Mouse (Mus musculus): ENCODE measurements at regions not wholly inside any gene's neighbourhood (a gene's known extent, or its start where the extent isn't known, plus 50 kb on each side); places are given as distances from the start of the nearest gene placed in this dataset.
"Not testable (repeated sequence)": the region's sequence is repeated elsewhere in the genome, so short reads cannot be mapped to it uniquely, and the experiment has no call there.

DNA sequence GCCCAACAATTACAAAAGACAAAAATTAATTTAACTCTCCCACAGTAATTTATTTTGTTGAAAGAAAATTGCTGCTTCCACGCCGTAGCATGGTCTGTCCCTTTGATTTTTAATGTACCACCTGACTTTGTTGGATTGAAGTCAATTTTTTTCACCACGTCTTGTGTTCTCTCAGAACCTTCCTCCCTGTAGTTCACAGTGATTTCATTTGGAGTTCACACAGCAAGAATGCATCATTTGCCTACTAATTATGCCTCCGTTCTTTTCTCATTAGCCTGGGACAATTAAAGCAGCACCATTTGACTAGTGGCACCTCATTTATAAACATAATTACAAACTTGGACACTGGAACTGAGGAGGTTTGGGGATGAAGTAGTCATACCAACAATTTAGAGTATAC lies 108.4 kb upstream of the Fam84a start:
- intact Hi-C loops (cut with DNase I), result no loop called here
- DNase-seq (ENCODE audit: low spot score), result no peak

DNA sequence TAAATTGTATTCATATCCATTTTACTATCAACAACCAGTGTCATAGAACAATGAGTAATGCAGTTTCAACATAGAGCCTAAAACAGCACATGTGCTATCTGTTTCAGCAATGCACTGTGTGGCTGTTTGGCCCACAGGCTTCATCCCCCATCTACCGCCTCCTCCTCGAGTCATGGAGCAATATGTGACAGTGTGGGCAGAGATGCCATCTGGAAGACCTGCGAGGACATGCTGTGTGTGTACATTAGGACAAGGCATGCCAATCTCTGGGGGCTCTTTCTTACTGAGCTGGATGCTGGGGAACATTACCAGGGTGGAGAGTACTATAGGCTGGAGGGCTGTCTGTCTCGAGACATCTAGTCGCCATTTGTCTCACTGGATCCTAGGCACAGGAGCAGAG lies 101.5 kb upstream of the Fam84a start:
- intact Hi-C loops (cut with DNase I), result no loop called here
- no peak for DNase-seq (ENCODE audit: low spot score)

DNA sequence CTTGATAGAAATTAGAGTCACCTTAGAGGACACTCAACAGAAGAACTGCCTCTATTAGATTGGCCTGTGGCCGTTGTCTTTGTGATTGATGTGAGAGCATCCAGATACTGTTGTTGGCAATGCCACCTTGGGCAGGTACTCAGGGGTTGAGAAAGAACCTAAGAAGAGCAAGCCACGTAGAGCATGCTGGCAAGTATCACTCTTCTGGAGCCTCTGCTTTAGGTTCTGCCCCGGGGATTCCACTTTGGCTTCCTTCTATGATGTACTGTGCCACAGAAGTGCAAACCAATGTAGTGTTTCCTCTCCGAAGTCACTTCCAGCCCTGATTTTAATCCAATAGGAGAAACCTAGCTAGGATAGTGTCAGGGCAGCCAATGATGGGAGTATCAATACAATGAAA lies 98.3 kb upstream of the Fam84a start:
- intact Hi-C loops (cut with DNase I), result no loop called here
- no peak for DNase-seq (ENCODE audit: low spot score)

DNA sequence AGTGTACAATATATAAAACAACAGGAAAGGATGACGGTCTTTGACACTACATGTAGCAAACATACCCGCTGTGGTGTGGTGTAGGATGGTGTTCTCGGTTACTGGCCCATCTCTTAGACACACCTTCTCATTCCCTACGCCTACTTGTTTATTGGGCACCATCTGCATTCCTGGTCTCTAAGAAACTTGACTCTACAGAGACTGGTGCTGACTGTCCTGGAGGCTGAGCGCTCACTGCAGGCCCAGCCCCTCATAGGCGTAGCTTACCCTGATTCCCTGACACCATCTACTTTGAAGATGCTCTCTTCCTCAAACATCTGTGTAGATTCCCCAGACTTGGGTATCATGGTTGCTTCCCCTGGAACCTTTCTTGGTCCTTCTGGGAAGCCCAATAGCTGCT lies 90.9 kb upstream of the Fam84a start:
- DNase-seq (ENCODE audit: low spot score); intact Hi-C loops (cut with DNase I): not testable (repeated sequence)

DNA sequence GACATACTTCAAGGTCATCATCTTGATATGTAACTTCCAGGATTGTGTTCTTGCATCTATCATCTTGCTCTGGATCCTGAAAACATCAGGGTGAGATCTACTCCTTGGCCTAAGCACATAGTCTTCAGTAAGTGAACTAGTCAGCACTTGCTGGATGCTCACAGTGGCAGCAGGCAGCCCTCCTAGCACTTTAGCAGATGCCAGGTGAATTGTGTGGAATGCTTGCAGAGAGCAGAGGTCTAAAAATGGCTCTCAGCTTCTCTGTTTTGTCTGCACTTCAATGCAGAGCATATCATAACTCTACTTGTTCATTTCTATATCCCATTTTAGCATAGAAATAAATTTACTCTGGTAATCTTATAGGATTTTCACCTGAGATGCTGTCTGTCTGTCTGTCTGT lies 85.8 kb upstream of the Fam84a start:
- intact Hi-C loops (cut with DNase I), result no loop called here
- DNase-seq (ENCODE audit: low spot score), result no peak

DNA sequence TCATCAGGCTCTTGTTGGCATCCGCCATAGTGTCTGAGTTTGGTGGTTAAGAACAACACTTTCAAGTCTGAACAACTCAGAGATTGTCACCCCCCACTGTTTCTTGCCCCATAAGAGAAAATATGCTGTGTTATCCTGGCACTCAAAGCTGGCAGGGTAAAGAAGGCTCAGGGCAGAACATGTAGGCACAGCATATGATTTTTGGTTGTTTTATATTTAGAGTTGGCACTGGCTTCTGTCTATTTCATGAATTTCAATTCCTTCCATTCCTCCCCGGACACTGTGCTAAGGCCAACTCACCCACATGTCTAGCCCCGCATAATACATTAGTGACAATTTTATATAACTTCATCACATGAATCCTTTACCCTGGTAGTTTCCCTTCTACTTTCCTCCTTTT lies 83.5 kb upstream of the Fam84a start:
- intact Hi-C loops (cut with DNase I), result no loop called here
- DNase-seq (ENCODE audit: low spot score), result no peak

DNA sequence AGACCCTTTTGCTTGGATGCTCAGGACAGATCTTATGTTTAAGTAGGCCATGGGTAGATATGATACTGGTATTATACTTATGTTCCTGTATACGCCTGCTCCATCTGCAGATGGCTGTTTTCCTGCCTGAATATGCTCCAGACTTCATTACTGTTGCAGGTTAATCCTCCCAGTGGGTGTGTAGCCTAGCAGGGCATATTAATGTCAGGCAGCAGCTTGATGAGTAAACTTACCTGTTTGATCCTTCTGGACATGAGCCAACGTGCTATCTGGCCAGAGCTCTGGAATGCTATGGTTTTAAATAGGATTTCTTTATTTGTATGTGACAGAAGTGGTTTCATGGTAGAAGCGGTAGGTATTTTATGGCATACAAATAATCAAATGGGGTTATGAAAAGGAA lies 60.8 kb upstream of the Fam84a start:
- DNase-seq (ENCODE audit: low spot score), result no peak
- intact Hi-C loops (cut with DNase I), result no loop called here

DNA sequence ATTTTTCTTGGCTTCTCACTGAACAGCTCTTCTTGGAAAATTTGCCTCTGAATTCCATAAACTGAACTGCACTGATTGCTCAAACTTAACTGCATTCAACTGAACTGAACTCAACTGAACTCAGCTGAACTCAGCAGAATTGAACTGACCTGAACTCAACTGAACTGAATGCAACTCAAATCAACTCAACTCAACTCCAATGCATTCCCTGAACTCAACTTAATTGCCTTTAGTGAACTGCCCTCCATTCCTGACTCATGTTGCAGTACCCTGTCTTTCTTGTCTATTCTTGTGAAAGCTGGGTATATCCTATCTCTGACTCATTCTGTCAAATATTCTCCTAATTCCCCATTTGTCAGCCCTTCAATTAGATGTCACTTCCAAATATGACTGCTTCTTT lies 58.0 kb upstream of the Fam84a start:
- DNase-seq (ENCODE audit: low spot score), result no peak
- intact Hi-C loops (cut with DNase I), result no loop called here

DNA sequence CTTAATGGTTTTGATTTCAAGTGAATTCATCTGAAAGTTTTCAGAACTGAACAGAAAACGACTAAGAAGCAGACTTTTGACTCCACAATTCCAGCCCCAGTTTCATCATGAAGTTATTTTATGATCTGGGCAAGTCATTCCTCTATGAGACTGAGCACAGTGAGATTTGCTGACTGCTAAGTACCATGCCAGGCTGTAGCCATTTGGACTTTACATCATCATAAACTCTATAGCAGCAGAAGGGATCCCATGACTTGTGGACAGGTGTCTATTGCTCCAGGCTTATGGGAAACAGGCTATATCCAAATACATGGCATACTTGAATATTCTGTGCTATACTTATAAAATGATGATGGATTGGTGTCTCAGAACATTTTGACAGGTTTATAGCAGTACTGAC lies 55.4 kb upstream of the Fam84a start:
- intact Hi-C loops (cut with DNase I), result no loop called here
- DNase-seq (ENCODE audit: low spot score), result no peak

DNA sequence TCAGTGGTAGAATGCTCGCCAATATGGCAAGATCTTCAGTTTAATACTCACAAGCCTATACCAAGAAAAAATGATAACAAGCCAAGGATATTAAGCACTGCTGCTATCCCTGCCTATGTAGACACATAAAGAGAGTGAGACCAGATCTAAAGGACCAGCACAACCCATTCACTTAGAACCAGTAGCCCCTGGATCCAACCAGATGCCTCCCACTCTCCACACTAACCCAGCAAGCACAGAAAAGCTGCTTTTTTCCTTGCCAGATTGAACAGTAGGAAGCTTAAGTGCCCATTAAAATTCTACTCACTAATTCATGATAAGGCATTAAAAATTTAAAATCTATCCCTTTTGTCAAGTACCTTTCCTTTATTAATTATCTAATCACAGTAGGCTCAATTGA lies 52.6 kb upstream of the Fam84a start:
- DNase-seq (ENCODE audit: low spot score), result no peak
- intact Hi-C loops (cut with DNase I), result no loop called here
